Mouse (Mus musculus) megakaryocyte, embryonic 14.5 days (primary cell): ENCODE measurements around the gene Mgam.

Experiments
- FLI1 ChIP-seq: IDR thresholded peaks from 2 replicates; pipeline ENCODE4 v1.6.1; 2012; ENCODE audit warnings: low read length, inconsistent platforms, mixed read lengths
- GATA1 ChIP-seq: IDR thresholded peaks from 3 replicates; pipeline ENCODE4 v1.6.1; 2012; ENCODE audit warnings: mixed read lengths, low read length, inconsistent platforms, borderline replicate concordance

GRCm38 (mm10) chr6:40626111-40626510 lies 2.5 kb upstream of the Mgam start:
- no peak for TF ChIP-seq GATA1
- TF ChIP-seq FLI1, result no peak
